Mouse (Mus musculus) right cerebral cortex, postnatal 36 days (tissue): ENCODE results near the gene Sugp2.
"Not testable (repeated sequence)": the region's sequence is repeated elsewhere in the genome, so short reads cannot be mapped to it uniquely, and the experiment has no call there.

ENCODE experiments used
- DNase-seq, 2 experiments: peaks; one replicate each; pipeline ENCODE4 v3.0.0; 2022; ENCODE audit warnings: low spot score in 2 of 2, mixed read lengths in 1 of 2

Gene Sugp2

DNA sequence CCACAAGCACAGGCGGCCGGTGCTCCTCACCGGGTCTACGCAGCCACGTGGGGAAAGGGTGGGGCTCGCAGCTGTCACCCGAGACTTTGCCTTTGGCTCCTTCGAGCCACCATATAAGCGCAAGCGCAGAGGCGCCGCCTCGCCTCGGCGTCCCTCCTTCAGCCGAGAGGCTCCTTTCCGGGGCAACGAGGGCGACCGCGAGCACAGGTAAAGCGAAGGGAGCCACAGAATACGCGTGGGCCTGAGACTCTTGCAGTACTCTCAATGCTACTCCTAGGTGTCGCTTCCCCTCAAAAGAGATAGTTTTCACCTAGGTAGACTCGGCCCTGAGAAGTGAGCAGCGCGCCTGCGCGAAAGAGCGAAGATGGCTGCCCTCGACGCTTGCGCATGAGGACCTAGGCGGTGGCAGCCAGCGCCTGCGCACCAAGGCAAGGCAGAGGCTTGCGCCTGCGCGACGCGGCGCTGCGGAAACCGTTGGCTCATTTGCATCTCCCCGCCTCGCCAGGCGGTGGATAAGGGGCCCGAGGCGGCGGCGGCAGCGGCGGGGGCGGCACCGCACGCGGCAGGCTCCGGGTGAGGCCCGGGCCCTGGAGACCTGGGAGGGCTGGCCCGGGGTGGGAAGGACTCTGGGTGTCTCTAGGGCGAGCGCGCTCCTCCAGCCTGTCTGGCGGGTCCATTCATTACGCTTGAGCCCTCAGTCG is at the start of gene Sugp2, which contains the start of gene Armc6:
Sugp2 (plus strand) TSS at position 147 of the 701 bp plus-strand sequence.
Armc6 (minus strand) TSS at position 387 of the 701 bp plus-strand sequence.
- peak; percentile 92 to 93 for DNase-seq

DNA sequence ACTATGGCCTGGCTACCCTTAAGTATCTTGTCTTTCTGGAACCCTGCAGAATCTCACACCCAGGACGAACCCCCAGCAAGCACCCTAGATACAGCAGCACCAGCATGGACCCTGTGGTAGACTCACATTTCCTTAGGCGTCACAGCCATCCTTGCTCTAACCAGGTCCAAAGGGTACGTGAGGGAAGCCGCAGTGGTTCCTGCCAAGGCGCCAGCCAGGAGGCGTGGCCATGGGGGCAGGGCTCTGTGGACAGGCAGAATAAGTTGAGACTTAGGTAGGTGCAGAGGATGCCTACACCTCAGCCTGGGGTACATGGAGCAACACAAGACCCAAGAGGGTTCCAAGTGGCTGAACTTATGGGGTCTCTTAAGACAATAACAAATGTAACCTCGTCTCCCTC is 45.3 kb upstream of the Sugp2 start:
- no peak for DNase-seq

DNA sequence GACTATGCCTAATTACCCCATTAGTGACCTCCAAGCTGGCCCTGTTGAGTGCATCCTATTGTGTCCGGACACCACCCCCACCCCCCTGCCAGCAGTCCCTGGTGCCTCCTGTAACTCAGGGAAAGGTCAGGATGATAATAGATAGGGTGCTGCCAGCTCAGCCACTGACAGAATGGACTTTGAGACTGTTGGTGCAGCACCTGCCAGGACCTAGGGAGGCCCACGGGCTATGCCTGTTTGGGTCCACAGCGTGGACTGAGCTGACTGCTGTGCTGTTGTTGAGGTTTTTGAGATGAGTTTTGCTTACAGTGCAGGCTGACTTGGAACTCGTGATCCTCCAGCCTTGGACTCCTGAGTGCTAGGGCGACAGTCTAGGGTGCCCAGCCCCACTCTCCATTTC is 40.8 kb upstream of the Sugp2 start:
- DNase-seq = no peak

DNA sequence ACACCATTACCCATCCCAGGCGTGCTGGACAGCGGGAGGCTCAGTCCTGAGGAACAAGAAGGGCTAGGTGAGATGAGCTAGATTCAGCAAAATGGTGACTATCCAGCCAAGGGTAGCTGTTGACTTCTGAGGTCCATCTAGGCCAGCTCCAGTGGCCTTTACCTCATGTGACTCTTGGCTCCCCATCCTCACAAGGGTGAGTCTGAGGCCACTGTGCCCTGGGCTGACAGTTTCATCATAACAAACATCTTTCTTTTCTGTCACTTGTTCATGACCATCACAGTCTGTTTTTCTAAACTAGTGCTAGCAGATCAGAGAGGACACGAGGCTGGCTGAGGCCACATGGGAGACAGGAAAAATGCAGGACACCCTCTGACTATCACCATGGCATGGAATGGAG is 39.8 kb upstream of the Sugp2 start:
- no peak for DNase-seq

DNA sequence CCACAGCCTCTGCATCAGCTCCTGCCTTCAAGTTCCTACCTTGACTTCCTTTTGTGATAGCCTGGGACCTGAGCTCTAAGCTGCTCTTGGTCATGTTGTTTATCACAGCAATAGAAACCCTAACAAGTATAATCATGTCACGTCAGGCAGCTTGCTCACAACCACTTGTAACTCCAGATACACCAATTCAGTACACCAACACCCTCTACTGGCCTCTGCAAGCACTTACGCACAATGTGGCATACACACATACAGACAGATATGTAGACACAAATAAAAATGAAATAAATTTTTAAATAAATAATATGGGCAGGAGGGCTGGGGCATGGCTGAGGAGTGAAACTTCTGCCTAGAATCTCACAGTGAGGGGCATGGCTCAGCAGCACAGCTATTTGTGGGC is 38.3 kb upstream of the Sugp2 start:
- DNase-seq = no peak

DNA sequence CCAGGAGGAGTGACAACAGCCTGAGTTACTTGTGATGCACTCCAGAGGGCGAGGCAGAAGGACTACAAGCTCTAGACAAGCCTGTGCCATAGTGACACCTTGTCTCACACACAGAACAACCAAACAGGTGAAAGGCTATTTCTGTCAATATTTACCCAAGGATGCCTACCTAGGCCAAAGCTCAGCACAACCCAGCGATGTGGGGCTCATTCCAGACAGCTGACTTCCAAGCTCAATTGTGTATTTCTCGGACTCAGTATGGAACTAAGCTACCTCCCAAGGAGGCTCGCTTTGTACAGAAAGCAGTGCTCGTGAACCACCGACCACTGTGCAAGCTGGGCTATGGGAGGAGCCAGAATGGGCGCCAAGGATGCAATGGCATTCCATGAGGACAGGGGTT is 36.4 kb upstream of the Sugp2 start:
- no peak for DNase-seq

DNA sequence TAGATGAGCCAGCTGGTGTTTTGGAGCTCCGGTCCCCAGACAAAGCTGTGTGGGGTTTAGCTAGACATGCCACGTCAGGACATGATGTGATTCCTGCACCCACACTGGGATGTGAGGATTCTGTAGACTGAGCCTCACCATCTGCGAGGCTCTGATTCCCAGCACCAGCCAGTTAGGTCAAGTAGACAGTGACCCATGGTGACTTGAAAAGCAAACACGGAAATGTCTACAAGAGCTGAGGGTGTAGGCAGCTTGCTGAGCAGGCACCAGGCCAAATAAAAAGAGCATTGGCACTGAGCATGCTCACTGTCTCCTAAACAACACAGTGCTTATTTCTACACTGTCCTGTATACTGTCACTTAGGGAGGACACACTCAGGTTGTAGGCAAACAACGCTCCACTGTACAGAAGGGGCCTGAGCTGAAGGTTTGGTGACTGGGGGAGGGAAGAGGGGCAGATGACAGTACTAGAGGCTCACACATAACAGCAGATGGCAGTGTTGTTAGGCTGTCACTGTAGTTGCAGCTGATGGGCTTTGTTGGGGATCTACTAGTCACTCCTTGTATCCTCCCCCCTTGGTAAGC is 33.8 kb upstream of the Sugp2 start:
- DNase-seq = peak; percentile 34 to 50

DNA sequence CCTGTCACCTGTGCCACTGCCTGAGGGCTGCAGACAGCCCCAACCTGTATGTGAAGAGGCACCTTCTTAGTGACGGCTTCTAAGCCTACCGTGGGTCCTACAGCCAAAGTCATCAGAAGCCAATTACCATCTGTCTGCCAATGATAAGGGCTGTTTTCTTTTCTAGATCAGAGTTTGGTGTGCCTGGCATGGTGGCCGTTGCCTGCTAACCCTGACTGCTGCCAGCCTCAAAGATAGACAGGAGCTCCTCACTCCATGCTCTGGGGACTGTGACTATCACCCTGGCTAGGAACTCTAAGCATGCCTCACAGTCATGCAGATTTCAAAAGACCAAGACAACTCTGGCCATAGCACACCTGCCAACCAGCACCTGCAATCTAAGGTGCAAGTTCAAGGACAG is 32.6 kb upstream of the Sugp2 start:
- DNase-seq = no peak

DNA sequence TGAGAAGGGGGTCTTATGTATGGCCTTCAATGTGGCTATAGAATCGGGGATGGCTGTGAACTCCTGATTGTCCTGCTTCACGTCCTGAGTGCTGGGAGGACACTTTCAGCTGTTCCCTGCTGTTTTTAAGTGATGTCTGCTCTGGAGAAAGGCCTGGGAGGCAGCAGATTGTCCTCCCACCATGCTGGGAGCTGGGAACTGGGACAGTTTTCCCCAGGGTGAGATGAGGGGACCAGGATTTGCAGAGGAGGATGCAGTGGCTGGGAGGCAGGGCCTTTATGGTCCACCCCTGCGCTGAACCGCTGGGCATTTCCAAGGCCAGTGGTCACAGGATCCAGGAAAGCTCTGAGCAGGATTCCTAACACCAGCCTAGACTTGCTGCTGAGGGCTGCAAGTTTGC is 31.0 kb upstream of the Sugp2 start:
- peak in 1 of 2 experiments; percentile 35 for DNase-seq

DNA sequence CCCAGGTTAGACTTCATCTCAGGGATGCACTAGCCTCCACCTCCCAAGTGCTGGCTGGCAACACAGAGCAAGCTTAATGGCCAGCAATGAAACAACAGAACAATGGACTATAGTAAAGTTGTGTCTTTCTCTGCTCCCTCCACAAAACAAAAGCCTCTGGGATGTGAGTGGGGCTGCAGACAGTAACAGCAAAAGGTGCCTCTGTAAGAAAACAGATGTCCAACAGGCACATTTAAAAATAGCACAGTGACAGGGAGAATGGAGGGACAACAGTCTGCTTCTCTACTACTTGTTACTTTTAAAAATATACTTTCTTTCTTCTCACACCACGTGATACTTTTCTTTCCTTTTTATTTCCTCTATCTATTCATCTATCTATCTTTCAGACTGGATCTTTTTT is 29.3 kb upstream of the Sugp2 start:
- DNase-seq = no peak

DNA sequence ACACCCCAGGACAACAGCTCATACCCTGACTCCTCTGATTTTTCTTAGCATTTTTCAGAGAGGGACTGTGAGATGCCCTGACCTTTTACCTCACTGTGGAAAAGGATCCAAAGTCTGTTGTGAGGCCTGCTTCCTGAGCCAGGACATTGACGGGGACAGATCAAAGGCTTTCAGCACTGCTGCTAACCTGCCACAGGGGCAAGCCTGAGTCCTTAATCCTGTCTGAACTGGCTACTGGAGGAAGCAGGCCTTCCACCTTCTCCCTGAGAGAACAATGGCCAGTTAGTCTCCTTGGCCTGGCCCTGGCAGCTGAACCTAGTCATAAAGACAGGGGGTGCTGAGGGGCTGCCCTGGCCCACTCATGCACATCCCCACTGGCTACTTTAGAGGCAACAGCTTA is 25.9 kb upstream of the Sugp2 start:
- DNase-seq = no peak

DNA sequence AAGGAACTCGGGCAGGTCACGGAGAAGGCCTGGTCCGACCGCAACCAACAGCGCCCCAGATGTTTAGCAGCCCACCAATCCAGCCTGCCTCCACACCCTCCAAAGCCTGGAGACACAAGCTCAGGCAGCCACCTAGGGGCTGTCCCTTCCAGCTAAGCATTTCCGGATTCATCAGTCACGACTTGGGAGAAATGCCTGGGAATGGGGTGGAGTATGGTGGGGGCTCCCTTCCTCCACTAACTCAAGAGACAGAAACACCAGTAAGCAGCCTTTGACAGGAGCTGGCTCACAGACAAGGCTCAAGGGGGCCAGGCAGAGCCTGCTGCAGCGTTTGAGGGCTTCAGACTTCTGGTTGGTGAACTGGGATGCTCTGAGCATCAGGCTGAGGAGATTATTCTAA is 23.5 kb upstream of the Sugp2 start:
- peak in 1 of 2 experiments; percentile 59 for DNase-seq

DNA sequence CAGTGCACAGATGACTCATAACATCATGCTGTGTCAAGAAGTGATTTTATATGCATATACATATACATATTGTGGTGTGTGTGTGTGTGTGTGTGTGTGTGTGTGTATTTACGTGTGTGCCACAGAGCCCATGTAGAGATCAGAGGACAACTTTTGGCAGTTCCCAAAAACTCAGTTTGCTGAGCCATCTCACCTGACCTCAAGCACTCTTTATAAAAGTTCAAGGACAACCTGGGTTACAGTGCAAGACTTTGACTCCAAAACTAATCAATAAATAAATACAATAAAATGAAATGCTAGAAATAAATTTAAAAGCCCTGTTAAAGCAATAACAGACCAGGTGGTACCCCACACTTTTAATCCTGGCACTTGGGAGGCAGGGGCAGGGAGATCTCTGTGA is 22.8 kb upstream of the Sugp2 start:
- DNase-seq = no peak

DNA sequence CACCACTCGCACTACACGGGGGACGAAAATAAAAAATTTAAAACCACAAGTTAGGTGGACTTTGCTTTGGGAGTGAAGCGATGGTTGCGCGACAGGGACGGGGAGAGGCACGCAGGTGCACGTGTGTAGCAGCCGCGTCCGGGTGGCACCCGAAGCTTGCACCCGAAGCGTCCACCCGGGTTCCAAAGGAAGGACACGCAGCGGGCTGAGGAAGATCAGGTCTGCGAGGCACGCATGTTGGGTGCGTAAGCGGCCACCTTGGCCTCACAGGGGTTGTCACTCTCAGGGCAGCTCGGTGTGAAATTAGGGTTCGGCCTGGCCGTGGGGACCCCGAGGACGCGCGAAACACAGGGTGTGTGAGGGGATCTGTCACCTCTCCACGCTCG is 22.3 kb upstream of the Sugp2 start:
- DNase-seq = no peak

DNA sequence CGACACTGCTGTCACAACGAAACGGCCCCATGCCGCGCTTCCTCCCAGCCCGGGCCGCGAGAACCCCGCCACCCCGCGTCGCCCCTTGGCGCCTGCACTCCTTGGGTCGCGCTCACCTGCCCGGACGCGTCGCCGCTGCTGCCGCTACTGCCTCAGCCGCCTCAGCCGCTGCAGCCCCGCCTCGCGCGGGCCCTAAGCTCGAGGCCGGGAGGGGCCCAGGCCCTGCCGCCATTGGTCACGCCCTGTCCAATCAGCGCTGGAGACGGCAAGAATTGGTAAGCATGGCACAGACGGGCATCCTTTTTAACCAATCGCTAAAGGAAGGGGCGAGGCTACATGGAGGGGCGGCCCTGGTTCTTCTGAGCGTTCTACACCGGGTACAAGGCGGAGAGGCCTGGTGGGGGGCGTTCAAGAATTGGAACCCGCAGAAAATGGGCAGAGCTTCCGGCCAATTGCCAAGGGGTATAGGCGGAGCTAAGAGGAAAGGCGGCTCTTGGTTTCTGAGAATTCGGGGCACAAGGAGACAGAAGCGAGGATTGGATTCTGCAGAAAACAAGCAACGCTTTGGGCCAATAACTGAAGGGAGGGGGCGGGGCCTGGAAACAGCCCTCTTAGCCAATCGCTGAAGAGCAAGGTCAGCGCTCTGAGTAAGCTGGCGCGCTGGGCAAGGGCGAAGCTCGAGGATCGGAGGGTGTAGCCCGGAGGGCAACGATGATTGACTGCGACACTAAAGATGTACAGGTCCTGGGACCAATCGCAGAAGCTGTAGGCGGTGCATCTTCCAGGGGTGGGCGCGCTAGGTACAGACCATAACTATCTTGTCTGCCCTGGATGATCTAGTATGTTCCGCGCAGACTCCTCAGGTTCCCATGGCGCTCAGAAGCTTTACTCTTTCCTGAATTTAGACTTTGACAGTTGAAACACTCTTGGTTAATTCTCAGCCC is 21.6 kb upstream of the Sugp2 start, which contains the start of gene Slc25a42:
Slc25a42 (minus strand) TSS at position 194 of the 944 bp plus-strand sequence.
- peak; percentile 98 to 99 for DNase-seq

DNA sequence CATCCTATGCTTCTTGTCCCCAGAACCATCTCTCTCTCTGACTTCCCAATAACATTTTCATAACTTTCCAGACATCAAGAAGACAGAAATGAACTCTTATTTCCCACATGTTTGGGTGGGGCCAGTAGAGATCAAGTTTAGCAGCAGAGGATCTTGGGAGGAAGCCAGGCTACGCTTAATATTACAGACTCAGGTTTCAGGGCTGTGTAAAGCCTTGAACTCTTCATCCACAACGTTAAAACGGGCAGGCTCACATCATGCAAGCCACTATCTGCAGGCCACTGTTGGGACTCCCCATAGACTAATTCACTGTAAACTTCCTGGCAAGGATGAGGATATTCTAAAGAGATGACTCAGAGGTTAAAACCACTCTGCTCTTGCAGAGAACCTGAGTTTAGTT is 19.6 kb upstream of the Sugp2 start:
- DNase-seq = no peak

DNA sequence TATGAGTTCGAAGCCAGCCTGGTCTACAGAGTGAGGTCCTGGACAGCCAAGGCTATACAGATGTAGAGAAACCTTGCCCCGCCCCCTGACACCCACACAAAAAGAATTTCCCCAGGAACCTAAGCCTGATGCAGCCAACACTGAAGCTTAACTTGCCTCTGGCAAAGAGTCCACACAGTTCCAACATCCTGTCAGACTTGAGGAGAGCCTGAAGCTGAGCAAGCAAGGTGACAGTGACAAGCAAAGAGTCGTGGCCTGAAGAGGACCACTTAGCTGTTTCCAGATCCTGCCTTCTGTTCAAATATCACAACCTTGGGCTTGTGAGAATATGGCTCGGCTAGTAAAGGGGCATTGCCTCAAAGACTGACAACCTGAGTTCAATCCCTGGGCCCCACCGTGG is 18.9 kb upstream of the Sugp2 start:
- no peak for DNase-seq

DNA sequence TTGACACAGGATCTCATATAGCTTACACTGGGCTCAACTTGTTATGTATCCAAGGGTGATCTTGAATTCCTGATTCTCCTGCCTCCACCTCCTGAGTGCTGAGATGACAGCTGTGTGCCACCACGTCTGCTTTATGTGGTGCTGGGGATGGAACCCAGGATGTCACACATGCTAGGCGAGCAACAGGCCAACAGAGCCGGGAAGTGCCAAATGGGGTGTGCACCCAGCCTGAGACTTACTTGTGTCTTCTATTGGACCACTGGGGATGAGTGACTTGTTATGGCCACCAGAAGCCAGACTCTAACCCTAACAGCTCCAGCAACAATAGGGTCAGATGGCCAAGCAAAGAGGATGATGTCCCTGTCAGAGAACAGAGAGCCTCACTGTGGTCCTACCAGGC is 17.9 kb upstream of the Sugp2 start:
- DNase-seq = not testable (repeated sequence)

DNA sequence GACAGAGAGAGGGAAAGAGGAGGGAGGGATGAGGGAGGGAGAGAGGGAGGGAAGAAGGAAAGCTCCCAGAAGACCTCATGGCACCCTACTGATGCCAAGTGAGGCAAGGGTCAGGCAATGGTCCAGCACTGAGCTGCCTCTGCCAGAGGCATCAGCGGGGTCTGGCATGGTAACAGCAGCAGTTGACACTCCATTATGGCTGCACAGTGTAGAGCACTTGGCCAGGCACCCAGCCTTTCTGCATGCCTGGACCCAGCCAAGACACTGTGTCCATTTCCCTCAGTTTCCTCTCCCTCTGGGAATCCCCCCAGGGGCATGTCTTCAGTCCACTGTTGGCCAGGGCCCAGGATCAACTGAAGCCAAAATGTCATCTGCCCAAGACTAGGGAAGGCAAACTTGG is 17.5 kb upstream of the Sugp2 start:
- peak; percentile 64 to 74 for DNase-seq

DNA sequence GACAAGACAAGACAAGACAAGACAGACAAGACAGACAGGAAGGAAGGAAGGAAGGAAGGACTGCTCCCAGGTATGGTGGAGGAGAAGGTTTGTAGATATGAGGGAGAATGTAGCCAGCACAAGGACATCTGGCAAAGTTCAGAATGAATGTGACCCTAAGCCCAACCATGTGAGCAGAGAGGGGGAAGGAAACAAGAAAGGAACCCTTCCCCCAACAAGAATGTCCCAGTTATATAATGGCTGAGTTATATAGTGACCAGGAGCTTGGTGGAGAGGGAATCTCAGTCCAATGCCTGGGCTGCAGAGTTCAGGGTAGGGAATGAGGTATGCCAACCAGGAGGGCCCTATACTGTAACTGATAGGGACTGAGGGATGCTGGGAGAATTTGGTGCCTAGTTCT is 16.6 kb upstream of the Sugp2 start:
- no peak for DNase-seq

DNA sequence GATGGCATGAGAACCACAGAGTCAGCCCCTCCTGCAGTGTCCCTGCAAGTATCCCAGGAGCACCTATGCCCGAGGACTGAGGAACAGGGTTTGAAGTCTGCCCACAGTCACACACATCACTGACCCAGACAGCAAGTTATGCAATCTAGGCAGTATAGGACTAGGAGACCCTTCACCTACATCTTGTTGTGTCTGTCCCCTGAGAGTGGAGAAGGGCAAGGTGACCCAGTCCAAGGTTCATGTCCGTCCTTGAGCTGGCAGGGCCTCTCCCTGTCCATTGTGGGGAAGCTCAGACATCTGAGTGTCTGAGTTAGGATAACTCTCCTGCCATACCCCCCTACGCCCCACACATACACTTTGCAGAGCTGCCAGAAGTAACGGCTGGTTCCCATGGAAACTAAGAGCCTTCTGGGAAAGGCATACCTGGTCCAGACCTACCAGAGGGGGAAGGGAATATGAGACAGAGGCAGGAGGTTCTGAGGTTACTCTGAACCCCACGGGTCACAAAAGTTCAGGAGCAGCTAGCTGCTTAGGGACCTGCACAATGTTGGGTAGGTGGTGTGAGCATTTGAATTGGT is 14.8 kb upstream of the Sugp2 start:
- DNase-seq = no peak

DNA sequence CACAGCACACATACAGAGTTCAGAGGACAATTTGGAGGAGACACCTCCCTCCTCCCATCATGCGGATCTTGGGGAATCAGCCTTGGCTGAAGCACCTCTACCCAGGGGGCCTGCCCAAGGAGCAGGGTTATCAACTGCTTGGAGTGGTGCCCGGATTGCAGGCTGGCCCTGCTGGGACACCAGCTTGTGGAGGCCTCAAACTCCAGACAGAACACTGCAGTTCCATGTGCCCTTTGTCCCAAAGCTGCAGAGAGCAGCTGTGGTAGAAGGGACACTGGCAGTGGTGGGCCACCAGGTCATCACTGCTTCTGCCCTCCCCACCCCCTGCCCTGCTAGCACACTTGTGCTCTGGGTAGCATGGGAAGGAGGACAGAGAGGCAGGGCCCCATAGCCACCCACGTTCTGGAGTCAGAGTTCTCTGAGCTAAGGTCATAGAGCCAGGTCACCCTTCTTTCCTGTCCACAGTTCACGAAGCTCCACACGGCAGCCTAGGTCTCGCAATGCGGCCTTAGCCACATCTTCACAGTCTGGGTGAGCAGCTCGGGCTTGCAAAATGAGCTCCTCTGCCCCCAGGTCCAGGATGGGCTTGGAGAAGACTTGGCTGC is 13.7 kb upstream of the Sugp2 start:
- no peak for DNase-seq
